Mouse (Mus musculus): Measurements from ENCODE around the gene Cx3cr1.

DNA sequence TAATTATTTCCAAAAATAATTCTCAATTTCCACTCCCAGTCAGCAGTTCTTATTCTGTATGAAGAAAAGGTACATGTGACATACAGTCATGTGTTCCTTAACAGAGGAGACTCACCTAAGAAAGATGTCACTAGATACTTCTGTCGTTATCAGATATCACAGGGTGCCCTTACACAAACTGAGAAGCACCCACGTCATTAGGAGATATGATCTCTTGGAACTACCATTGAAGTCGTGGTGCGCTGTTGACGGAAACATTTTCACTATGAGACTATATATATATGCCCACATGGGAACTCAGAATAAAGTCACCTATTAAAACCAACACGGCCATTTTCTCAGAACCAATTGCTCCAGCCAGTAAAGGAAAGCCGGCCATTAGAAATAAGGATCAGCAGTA, 4.8 kb upstream of the Cx3cr1 start:
- no peak for TF ChIP-seq CTCF (IDR thresholded peaks at IDR 0.05; ENCODE audit: low read depth)
- no peak for TF ChIP-seq EP300 (IDR thresholded peaks at IDR 0.05; ENCODE audit: low read depth)

Data from liver, postnatal 0 days (tissue).